Mouse (Mus musculus): ENCODE data around the gene Crat.

Crat gene

DNA sequence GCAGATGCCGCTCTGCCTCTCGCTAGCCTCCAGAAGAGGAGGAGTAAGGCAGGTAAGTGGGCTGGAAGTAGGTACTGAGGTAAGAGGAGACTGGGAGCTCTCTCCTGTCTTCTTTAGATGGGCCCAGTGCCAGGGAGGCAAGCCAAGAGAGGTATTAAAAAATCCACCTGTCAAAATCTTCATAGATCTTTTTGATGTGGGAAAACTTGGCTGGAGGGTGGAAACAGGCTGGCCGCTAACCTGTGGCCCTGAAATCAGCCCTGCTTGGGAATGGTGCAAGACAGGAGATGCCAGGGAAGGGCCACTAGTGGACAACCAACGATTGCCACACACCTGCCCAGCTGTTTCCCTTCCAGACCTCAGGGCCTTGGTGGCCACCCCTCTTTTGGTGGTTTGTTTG, 1.5 kb downstream of the Crat start:
- in situ Hi-C loops (cut with MboI; ENCODE audit: low pct_unique_long_range_greater_than_20kb in 1 of 2, low sequenced_read_pairs in 2 of 2, unreplicated experiment in 1 of 2): no loop called here

GRCm38 (mm10) chr2:30413038-30413973, 2.3 kb downstream of the Crat start:
- in situ Hi-C loops (cut with MboI; ENCODE audit: low pct_unique_long_range_greater_than_20kb in 1 of 2, low sequenced_read_pairs in 2 of 2, unreplicated experiment in 1 of 2): no loop called here

GRCm38 (mm10) chr2:30409454-30410176, 6.0 kb downstream of the Crat start:
- in situ Hi-C loops (cut with MboI; ENCODE audit: low pct_unique_long_range_greater_than_20kb in 1 of 2, low sequenced_read_pairs in 2 of 2, unreplicated experiment in 1 of 2): no loop called here

- in situ Hi-C loops (cut with MboI; ENCODE audit: low pct_unique_long_range_greater_than_20kb in 1 of 2, low sequenced_read_pairs in 2 of 2, unreplicated experiment in 1 of 2): no loop called here
Observed at GRCm38 (mm10) chr2:30408452-30409100, 7.0 kb downstream of the Crat start.

- in situ Hi-C loops (cut with MboI; ENCODE audit: low pct_unique_long_range_greater_than_20kb in 1 of 2, low sequenced_read_pairs in 2 of 2, unreplicated experiment in 1 of 2): no loop called here
Observed at GRCm38 (mm10) chr2:30407778-30408177, 7.8 kb downstream of the Crat start.

- in situ Hi-C loops (cut with MboI; ENCODE audit: low pct_unique_long_range_greater_than_20kb in 1 of 2, low sequenced_read_pairs in 2 of 2, unreplicated experiment in 1 of 2): no loop called here
Observed at GRCm38 (mm10) chr2:30407221-30407620, 8.4 kb downstream of the Crat start.

- in situ Hi-C loops (cut with MboI; ENCODE audit: low pct_unique_long_range_greater_than_20kb in 1 of 2, low sequenced_read_pairs in 2 of 2, unreplicated experiment in 1 of 2): no loop called here
Observed at GRCm38 (mm10) chr2:30403870-30404269, 11.7 kb downstream of the Crat start.

- in situ Hi-C loops (cut with MboI; ENCODE audit: low pct_unique_long_range_greater_than_20kb in 1 of 2, low sequenced_read_pairs in 2 of 2, unreplicated experiment in 1 of 2): no loop called here
Observed at GRCm38 (mm10) chr2:30402843-30403242, 12.8 kb downstream of the Crat start.

DNA sequence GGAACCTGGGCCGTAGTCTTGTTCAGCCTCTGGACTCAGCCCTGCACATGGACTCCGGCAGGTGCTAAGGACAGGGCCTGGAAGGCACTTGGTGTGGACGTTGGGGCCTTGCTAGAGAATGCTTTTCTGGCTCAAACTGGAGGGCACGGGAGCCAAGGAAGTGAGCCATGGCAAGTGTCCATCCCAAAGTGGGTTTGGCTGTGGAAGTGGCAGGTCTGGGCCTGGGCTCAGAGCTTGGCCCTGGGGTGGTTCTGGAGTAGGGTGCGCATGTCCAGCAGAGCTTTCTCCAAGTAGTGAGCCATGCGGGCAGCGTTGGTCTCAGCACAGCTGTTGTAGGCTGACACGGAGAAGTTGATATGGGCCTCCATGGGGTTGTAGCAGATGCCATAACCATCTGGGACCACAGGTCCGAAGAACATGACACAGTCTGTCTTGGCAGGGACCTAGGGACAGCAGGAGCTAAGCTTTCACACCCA, 13.2 kb downstream of the Crat start:
- in situ Hi-C loops (cut with MboI; ENCODE audit: low pct_unique_long_range_greater_than_20kb in 1 of 2, low sequenced_read_pairs in 2 of 2, unreplicated experiment in 1 of 2): no loop called here

- in situ Hi-C loops (cut with MboI; ENCODE audit: low pct_unique_long_range_greater_than_20kb in 1 of 2, low sequenced_read_pairs in 2 of 2, unreplicated experiment in 1 of 2): no loop called here
Observed at GRCm38 (mm10) chr2:30401581-30401980, 14.0 kb downstream of the Crat start.

GRCm38 (mm10) chr2:30399191-30400171, 16.1 kb downstream of the Crat start:
- in situ Hi-C loops (cut with MboI; ENCODE audit: low pct_unique_long_range_greater_than_20kb in 1 of 2, low sequenced_read_pairs in 2 of 2, unreplicated experiment in 1 of 2): no loop called here

DNA sequence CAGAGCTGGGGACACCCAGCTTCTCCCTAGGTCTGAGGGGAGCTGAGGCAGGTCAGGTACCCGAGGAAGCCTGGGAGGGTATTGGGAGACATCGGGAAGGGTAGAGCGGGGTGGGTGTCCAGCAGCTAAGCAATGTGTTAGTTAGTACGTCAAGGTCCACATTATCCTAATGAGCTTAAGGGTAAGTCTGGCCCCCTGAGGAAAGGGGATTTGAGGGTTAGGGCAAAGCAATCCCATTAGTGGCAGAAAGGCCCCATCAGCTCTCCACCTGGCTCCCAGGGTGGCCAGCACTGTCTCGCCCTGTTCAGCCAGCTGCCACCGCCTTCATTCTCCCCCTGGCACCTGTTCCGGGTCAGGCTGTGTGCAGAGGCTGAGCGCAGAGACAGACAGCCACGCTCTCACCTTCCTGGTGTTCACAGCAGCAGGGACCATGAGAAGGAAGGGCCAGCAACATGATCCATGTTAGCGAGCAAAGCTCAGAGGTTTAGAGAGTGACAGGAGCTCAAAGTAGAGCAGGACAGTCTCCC, 17.6 kb downstream of the Crat start:
- in situ Hi-C loops (cut with MboI; ENCODE audit: low pct_unique_long_range_greater_than_20kb in 1 of 2, low sequenced_read_pairs in 2 of 2, unreplicated experiment in 1 of 2): no loop called here

- in situ Hi-C loops (cut with MboI; ENCODE audit: low pct_unique_long_range_greater_than_20kb in 1 of 2, low sequenced_read_pairs in 2 of 2, unreplicated experiment in 1 of 2): no loop called here
Observed at GRCm38 (mm10) chr2:30396246-30396645, 19.4 kb downstream of the Crat start.

- in situ Hi-C loops (cut with MboI; ENCODE audit: low pct_unique_long_range_greater_than_20kb in 1 of 2, low sequenced_read_pairs in 2 of 2, unreplicated experiment in 1 of 2): no loop called here
Observed at GRCm38 (mm10) chr2:30395757-30396156, 19.9 kb downstream of the Crat start.

- in situ Hi-C loops (cut with MboI; ENCODE audit: low pct_unique_long_range_greater_than_20kb in 1 of 2, low sequenced_read_pairs in 2 of 2, unreplicated experiment in 1 of 2): no loop called here
Observed at GRCm38 (mm10) chr2:30393370-30393656, 22.3 kb downstream of the Crat start.

DNA sequence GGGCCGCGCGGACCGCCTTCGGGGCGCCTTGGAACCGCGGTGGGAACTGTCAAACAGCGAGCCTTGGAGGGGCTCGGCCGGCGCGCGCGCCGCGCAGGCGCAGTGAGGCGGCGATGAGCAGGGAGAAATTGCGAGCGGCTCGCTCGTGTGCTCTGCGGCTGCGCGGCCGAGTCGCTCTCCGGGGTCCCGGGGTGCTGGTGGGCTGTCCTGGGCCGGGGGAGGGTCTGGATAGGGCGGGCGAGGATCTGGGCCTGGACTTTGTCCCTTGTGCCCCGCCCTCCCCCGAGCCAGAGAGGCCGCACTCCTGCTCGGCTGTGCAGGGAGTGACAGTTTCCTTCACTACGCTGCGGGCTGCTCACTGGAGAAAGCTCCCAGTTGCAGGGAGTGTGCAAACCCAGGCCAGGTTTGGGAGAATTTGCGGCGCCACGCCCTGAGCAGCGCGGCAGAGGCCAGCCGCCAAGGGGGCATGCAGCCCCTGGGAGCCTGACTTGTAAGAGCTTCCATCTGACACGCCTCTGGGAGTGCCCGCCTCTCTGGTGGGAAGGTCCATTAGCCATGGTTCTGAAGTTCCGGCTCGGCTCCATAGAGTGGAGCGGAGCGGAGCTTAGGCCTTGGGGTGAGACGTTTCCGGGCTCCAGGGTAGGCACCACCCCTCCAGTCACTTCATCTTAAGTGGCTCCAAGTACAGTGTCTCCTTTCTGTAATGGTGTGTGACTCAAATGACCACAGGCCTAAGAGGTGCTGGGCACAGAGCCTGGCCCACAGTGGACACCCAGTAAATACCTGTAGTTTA, 22.8 kb downstream of the Crat start:
- in situ Hi-C loops (cut with MboI; ENCODE audit: low pct_unique_long_range_greater_than_20kb in 1 of 2, low sequenced_read_pairs in 2 of 2, unreplicated experiment in 1 of 2): no loop called here

- in situ Hi-C loops (cut with MboI; ENCODE audit: low pct_unique_long_range_greater_than_20kb in 1 of 2, low sequenced_read_pairs in 2 of 2, unreplicated experiment in 1 of 2): no loop called here
Observed at GRCm38 (mm10) chr2:30392114-30392576, 23.5 kb downstream of the Crat start, which contains the start of gene Dolpp1. Gene Dolpp1, plus strand, starts transcription at chr2:30392254.
